Mouse (Mus musculus) monocyte, adult 2 months (primary cell): ENCODE data around the gene Gm28230.

ENCODE experiments used
- DNase-seq, 2 experiments: peaks; one replicate each; pipeline ENCODE4 v3.0.0; 2022; ENCODE audit warnings: low spot score in 2 of 2, low read depth in 1 of 2

Gene Gm28230

GRCm38 (mm10) chr2:74762522-74763244 lies 36.2 kb downstream of the Gm28230 start, which contains the start of gene Hoxd1:
Hoxd1 (plus strand) TSS chr2:74762980.
- DNase-seq: no peak

GRCm38 (mm10) chr2:74763245-74763735 lies 36.8 kb downstream of the Gm28230 start:
- no peak for DNase-seq

GRCm38 (mm10) chr2:74763976-74764375 lies 37.4 kb downstream of the Gm28230 start:
- no peak for DNase-seq

GRCm38 (mm10) chr2:74774359-74774758 lies 47.8 kb downstream of the Gm28230 start:
- no peak for DNase-seq

GRCm38 (mm10) chr2:74777536-74778275 lies 51.2 kb downstream of the Gm28230 start:
- no peak for DNase-seq

- no peak for DNase-seq
These were observed 54.9 kb downstream of the Gm28230 start for GRCm38 (mm10) chr2:74781386-74781785.

GRCm38 (mm10) chr2:74795531-74795930 lies 69.0 kb downstream of the Gm28230 start:
- no peak for DNase-seq
